Mouse (Mus musculus): ENCODE data around the gene Rnf183.

DNA sequence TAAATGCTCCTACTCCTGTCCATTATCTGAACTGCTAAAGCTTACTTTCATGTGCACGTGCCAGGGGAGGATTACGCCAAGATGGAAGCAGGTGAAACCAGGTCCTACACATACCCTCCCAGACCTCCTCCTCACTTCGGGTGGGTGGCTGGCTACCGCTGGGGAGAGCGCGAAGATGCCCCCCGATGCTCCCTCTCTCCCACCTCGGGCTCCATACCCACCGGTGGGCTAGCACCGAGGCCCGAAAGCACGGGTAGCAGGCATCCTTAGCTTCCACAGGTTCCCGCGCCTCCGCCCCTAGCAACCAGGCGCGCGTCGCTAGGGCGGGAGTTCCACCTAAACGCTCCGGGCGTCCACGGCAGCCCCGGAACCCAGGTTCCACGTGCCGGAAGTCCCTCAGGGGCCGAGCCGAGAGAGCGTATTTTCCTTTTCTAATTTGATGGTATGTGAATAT lies 35.6 kb upstream of the Rnf183 start, which contains the start of gene Wdr31:
- no peak for TF ChIP-seq CTCF (IDR thresholded peaks at IDR 0.05; ENCODE audit: low read depth)
- TF ChIP-seq EP300 (IDR thresholded peaks at IDR 0.05; ENCODE audit: low read depth), result no peak
